Mouse (Mus musculus) left cerebral cortex, adult 18-20 months (tissue): Measurements from ENCODE around the gene Tmem177. TPM values are rescaled to one million over a fixed set of nuclear protein-coding genes. Genes with fewer than 3 reads are reported as not detected.

Experiments
- DNase-seq, 2 experiments: peaks; one replicate each; pipeline ENCODE4 v3.0.0; 2021 to 2022; ENCODE audit warnings: low spot score in 2 of 2, mixed read lengths in 1 of 2
- long read RNA-seq, 2 experiments: library from polyadenylated mRNA; stranded (forward); transcript quantifications; one replicate each; pipeline ENCODE4 v2.0.0; 2021
- total RNA-seq, 2 experiments: library from RNA; stranded (reverse); gene quantifications; 2 replicates each; pipeline ENCODE4 v1.2.3; 2021

The Tmem177 gene
- 10 to 100 TPM in 1 of 2 experiments, 1 to 10 TPM in 1; 8.2 to 10.0 TPM for total RNA-seq
- long read RNA-seq, experiment 1, transcript Tmem177-201 (2 exons, 3,341 nt): major isoform, 18 of 21 reads
- long read RNA-seq, experiment 1, partial matches to known transcripts: 2 of 21 reads
- long read RNA-seq, experiment 1, other reads (novel, unspliced or antisense): 1 of 21 reads
- long read RNA-seq, experiment 2, transcript Tmem177-201 (2 exons, 3,341 nt): major isoform, 13 of 15 reads
- long read RNA-seq, experiment 2, partial matches to known transcripts: 0 of 15 reads
- long read RNA-seq, experiment 2, other reads (novel, unspliced or antisense): 2 of 15 reads

DNA sequence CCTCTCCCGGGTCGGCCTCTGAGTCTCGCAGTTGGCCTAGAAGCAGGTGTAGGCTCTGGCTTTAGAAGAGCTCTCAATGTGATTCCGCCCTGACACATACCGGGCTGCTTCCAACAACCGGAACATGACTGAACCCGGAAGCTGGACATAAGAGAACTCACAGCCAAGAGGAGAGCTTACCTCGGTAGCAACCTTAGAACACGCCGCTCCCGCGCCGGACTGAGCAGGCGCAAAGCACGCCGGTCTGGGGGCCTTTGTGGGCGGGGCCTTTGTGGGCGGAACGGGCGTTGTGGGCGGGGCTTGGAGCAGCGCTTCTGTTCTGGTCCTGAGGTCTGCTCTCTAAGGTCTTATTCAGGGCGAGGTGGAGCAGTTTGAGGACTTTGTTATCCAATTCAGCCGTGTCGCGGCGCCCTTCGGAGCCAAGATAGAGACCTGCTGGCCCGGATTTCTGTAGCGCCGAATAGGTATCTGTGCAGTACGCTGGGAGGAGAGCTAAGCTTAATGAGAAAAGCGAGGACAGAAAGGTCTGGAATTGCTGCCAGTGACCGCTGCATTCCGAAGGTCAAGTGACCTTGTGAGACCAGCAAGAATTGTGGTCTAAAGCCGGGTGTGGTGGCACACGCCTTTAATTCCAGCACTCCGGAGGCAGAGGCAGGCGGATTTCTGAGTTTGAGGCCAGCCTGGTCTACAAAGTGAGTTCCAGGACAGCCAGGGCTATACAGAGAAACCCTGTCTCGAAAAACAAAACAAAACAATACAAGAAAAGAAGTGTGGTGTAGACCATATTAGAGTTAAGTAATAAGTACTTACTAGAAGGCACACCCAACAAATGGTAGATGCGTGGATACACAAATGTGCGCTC, at the start of gene Tmem177:
Gene Tmem177 (minus strand): TSS at position 256 of the 862 bp plus-strand sequence.
- DNase-seq: peak; percentile 90 to 91

DNA sequence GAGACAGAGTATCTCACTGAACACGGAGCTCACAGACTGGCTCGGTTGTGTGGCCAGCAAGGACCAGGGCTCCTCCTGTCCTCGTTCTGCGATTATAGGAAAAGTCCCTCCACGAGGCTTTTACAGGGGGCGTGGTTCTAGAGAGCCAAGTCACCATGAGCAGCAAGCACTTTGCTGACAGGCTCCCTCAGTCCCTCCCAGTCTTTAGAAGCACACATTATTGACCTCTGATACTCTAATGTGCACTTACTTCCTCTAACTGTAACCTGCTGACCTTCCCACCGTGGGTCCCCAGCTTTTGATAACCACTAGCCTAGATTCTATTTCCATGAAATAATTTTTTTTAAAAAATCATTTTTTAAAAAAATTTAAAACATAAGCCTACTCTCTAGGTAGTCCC, 46.9 kb upstream of the Tmem177 start:
- DNase-seq: no peak

DNA sequence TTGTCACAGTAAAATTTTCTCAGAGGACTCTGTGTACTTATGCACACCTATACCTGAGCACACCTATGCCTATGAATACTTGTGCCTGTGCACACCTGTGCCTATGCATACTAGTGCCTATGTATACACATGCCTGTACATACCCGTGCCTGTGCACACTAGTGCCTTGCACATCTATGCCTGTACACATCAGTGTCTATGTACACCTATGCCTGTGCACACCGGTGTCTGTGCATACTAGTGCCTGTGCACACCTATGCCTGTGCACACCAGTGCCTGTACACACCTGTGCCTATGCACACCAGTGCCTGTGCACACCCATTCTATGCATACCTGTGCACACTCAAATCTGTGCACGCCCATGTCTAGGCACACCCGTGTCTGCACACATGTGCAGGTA, 46.5 kb upstream of the Tmem177 start:
- no peak for DNase-seq

DNA sequence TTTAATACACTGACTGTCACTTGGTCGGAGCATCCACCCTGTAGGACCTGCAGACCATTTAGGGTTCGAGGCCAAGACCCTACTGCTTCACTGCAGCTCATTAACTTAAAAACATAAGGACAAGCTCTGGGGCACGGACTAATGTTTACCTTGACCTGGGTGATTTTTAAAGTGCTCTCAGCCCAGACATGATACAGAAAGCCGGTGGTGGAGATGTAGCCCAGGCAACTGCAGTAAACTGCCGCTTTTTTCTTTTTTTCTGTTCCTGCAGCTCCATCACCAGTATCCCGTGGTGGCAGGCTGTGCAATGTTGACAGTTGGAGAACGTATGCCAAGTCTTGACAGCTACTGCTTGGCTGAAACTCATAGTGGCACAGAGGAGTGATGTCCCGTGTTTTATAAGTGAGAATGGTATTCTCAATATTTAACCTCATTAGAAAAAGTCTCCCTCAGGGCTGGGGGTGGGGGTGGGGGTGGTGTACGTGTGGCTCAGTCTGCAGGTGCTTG, 44.8 kb upstream of the Tmem177 start:
- no peak for DNase-seq

DNA sequence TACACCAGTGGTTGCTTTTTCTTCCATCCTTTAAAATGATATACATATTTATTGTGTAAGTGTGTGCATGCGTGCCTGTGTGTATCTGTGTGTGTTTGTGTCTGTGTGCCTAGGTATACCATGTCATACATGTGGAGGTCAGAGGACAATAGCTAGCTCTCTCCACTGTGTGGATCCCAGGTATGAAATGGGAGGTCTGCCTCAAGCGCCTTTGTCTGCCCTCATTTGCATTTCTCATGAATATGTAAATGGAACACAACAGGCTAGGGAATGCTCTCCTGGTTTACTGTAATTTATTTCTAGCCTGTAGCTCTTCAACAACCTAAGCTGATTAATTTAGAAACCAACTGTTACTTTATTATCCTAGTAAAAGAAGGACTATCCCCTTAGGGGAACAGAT, 41.7 kb upstream of the Tmem177 start:
- DNase-seq: no peak

DNA sequence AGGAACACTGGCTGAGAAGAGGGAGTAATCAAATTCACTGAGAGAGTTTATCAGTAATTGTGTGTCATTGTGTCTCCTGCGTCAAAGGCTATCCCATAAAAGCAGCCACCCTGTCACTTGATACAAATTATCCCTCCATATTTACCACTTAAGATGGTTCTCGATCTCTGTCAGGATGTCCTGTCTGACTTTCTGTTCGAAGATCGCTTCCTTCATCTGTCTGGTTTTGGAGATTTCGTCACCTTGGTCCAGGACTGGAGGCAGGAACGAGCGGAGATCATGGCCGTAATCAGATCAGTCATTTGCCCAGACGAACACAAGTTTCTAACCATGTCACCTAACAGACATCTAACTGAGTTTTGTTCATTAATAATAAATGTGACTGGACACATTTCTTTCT, 40.4 kb upstream of the Tmem177 start:
- no peak for DNase-seq

DNA sequence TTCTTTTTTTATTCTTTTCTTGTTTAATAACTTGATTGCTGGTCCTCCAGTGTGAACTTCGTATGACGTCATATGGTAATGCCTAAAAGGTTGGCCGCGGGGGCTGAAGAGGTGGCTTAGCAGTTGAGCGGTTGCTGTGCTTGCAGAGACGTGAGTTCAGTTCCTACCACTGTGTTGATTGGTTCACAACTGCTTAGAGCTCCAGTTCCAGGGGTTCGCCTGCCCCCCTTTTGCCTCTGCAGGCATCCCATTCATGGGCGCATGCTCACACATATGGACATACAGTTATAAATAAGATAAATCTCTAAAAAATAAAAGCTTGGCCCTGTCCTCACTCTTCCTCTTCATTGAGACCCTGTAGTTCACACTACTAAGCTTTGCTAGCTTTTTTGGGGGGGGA, 37.1 kb upstream of the Tmem177 start:
- DNase-seq: no peak

DNA sequence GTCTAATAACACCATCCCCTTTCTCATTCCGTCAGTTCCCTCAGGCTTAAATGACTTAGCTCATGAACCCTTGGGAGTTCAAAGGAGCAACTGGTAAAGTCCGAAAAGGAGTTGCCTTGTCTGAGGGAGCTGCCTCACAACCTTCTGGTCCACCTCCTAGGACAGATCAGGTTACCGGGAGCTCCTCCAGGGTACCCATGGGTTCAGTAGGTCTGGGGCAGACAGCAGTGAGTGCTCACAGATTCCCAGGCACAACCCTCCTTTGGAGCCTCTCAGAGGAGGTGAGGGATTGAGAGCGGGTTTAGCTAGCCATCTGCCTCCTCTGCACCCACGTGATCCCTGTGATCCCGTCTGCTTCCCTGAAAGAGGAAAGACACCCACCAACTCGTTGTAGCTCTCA, 23.9 kb upstream of the Tmem177 start:
- DNase-seq: peak in 1 of 2 experiments; percentile 13

DNA sequence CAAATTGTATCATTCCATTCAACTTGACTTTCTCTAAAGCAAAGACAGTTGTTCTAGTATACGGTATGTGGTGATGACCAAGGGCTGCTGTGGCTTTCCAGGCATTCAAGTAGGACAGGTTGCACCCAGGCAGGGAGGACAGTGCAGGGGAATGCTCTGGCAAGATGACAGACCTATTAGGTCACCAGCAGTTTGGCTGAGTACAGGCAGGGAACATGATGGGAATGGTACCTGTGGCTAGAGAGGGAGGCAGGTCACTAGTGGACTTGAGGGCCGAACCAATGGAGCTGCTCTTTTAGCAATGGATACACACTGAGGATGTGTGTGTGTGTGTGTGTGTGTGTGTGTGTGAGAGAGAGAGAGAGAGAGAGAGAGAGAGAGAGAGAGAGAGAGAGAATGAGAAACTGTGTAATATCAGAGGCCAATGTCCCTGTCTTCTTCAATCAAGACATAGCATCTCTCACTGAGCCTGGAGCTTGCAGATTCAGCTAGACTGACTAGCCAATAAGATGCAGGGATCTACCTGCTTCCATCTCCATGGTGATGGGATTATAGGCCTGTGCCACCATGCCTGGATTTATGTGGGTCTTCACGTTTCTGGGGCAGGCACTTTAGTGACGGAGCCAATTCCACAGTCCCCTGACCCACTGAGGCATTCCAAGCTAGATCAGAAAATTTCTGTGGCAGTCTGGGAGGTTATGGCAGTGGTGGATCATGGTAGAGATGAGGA, 18.6 kb upstream of the Tmem177 start:
- no peak for DNase-seq

DNA sequence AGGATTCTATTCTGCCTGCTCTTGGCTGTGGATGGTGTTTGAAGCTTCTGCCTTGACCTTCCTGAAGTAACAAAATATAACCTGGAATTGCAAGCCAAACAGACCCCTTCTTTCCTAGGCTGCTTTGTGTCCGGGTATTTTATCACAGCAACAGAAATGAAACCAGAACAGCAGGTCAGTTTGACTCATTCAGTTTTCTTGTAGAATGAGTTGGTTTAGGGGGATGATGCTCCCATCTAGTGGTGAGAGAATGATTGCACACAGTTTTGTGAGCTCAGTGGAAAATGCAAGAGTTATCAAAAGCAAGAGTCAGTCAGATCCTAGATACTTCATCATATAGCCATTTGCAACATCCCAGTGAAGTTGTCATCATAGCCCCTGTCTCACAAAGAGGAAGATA, 16.7 kb upstream of the Tmem177 start:
- peak in 1 of 2 experiments; percentile 21 for DNase-seq

DNA sequence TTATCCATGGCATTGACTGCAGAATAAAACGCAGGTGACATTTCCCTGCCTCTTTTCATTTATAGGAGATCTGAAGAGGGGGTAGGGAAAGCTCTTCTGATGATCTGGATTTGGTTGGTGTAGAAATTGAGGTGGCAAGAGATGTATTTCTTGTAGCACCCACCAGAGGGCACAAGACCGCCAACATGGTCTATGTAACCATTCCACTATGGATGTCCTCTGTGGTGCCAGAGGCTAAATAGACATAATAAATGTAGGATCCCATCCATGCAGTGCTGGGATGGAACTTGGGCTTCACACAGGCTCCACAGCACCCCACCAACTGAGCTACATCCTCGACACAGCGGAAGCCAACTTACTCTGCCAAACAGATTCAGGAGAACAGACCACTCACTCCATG, 6.3 kb upstream of the Tmem177 start:
- peak in 1 of 2 experiments; percentile 34 for DNase-seq

DNA sequence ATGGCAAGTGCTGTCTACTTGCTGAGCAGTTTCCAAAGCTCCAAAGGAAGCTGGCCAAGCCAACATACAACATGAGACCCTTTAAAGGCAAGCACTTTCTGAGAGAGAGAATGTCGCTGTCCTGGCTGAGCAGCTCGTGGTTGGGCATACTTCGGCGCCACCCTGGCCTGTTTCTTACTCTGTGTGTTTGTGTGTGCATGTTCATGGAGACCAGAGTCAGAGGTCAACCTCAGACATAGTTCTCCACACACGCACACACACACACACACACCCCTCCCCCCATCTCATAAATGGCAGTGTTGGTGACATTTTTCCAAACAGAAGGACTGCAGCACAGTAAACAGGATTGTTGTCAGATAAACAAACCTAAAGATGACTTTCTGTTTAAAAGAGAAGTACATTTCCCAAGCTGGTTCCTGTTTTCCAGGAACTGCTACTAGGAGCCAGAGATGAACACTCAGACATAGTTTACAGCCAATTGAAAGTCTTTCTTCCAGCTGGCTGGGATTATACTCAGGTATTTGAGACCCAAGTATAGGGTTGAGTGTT, 3.9 kb upstream of the Tmem177 start:
- no peak for DNase-seq

DNA sequence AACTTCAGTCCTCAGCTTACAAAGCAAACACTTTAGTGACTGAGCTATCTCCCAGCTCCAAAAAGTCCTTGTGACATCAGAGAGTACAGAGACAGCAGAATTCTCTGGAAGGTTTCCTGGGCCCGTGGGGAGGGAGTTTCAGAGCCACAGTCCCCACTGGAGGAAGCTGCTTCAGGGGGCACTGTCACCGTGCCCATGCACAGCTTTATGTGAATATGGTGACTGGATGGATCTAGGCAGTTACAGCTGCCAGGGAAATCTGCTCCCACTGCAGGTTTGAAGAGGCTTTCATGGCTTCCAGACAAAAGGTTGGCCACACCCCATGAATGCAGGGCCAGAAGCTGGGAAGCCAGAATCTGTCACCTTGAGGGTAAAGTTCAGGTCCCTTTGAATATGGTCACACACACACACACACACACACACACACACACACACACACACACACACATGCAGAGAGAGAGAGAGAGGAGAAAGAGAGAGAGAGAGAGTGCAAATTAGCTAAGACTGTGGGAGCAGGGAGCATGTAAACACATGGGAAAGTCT, 5.7 kb downstream of the Tmem177 start:
- no peak for DNase-seq

DNA sequence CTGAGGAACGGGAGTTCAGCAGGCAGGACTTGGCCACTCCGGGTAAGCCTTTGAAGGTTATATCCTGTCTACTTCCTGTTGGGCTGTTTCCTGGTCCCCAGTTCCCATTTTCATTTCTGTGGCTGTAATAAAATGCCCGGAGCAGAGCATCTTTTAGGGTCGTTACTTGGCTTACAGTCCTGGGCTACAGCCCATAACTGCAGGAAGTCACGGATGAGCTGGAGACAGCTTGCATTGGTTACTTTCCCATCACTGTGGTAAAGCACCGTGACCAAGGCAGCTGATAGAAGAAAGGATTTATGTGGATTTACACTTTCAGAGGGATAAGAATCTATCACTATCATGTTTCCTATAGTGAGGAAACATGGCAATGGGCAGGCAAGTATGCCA, 9.8 kb downstream of the Tmem177 start:
- DNase-seq: no peak

DNA sequence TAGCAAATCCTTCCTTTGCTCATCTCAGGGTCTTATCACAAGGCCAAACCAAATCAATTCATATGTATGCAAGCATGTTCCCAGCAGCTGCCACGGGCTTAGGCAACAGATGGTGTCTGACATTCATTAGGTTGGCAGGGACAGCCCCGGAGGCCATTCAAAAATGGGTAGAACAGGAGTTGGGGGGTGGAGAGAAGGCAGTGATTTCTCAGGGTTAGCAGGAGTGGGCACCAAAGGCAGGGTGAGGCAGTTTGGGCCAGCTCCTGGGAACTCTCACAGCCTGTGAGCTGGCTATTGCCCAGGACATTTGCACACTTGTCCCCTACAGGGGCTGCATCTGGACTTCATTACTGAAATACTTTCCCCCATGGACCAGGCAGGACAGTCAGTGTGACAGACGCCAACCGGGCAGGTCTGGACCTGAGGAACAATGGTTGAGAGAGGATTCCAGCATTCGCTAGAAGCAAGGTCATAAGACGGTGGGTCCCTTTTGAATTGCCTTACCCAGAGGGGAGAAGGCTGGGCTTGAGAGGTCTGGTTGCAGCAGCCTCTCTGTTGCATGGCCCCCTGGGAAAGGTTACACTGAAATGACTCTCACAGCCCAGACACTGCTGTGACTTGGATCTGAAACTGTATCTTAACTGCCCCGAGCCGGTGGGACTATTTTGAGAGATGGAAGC, 10.3 kb downstream of the Tmem177 start:
- DNase-seq: no peak

DNA sequence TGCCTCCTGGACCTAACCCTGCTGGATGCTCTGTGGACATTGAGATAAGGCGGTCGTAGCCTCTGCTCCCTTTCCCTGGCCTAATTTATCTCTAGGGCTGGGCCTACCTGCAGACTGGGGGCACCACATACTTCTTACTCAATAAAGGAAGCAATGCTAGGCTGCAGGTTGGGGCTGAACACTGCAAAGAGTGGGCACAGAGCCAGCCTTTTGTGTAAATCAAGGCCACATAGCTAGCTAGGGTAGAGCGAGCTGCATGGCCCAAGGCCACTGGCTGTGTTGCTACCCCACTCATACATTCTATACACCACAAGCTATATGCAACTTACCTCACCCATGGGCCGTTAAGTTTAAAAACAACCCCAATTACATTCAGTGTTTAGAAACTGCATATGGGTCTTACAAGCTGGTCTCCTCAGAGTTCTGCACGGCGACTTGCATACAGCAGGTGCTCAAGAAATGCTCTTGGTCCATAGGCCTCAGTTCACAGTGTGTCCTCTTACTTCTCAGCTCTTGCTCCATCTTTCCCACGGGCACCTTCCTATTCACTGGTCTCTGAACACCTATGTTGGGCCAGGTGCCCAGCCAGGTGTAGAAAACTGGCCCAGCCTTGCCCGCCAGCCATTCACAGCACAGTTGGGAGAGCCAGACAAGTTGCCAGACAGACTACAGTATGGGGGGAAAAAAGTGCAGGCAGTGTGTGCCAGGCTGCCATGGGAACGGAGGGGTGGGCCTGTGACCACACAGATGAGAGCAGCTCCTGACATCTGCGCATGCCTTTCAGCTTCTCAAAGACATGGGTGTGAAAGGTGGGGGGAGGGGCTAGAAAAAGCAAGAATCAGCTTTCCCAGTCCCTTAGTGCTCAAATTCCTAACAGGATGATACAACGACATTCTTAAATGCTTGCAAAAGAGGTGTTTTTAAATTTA, 13.5 kb downstream of the Tmem177 start:
- DNase-seq: peak; percentile 30 to 46

DNA sequence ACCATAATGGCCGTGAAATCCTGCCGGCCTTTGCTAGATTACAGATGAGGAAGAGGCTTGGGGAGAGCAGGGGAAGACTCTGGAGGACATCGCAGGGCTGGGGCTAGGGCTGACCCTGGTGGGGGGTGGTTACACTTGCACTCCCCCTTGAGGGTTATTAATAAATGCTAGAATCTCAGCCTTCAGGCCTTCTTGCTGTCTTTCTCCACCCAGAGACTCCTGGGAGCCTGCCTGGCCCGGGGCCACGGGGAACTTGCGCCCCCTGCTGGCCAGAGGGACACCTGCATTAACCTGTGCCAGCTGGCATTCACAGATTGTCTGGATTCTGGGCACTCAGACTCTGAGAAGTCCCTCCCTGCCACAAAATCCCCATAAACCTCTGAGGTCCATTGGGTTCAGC, 18.1 kb downstream of the Tmem177 start:
- DNase-seq: peak in 1 of 2 experiments; percentile 58

DNA sequence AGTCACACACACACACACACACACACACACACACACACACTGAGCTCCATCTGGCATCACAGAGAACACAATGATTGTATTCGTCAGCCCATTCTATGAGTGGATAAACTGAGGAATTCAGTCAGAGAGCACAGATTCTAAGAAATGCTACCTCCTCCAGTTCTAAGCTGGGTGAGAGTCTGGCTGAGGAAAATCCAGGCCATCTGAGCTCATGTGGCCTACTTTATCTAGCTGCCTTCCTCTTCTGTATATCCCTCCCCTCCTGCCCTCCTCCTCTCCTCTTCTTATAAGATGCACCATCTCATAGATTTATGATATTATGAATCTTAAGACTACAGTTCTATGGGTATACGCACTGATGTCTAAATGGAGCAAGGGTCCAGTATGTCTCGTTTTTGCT, 19.4 kb downstream of the Tmem177 start:
- DNase-seq: no peak

DNA sequence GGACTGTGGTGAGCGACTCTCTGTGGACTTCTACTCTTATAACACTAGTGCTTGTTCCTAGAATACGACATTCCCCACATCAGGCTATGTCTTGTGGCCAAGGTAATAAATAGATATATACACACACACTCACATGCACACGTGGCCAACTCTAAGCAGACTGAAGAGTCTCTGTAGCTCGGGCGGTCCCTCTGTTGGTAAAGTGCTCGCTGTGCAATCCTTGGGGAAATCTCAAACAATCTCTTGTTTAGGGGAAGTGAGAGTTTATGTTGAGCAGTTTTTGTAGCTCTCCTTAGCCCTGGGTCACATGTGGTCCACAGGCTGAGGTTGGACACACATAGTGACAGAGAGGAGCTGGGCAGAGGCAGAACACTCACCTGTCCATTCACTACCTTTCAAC, 20.1 kb downstream of the Tmem177 start:
- no peak for DNase-seq
